Mouse (Mus musculus): Measurements from ENCODE around the gene Col20a1. TPM values are rescaled to one million over a fixed set of nuclear protein-coding genes. Genes with fewer than 3 reads are reported as not detected.
A peak's percentile ranks its signal among the peaks of the same experiment; 100 is the strongest.

Gene Col20a1
- total and polyA plus RNA-seq, 2 experiments from 2014 or later, result 0.28 to 0.68 TPM

DNA sequence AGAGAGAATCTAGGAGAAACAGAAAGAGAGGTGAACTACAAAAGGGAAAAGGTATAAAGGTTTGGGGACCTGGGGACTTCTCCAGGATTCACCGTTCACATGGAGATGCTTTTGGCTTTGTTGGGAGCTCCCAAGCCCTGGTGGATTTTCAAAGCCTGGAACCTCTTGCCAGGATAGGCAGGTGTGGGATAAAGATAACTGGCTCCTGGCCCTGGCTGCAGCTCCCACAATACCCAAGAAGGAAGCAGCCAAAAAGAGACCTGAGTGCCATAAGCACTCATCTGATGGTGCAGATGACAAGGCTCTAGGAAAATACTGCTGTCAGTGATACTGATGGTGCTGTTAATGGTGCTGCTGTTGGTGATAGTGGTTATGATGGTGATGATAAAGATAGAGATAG, 65.8 kb downstream of the Col20a1 start:
- H3K4me3 ChIP-seq (ENCODE audit: low read length), result no peak overlapping the region
- H3K27ac ChIP-seq, result no peak overlapping the region
- 78% methylated on average over 1 of the region's 1 CpGs for WGBS
- H3K4me2 ChIP-seq (ENCODE audit: low read depth, low read length), result no peak overlapping the region
- no peak for DNase-seq (ENCODE audit: low spot score)
- no peak for TF ChIP-seq CTCF (IDR thresholded peaks at IDR 0.05; ENCODE audit: low read depth)
- no peaks in the 10 kb centered on the region for H3K9me3 ChIP-seq (ENCODE audit: low read length)
- no peaks in the 10 kb centered on the region for H3K4me1 ChIP-seq (ENCODE audit: insufficient read depth, low read length)
- H3K36me3 ChIP-seq (ENCODE audit: insufficient read depth, low read length), result no peaks in the 10 kb centered on the region
- H3K9ac ChIP-seq (replicated peaks; ENCODE audit: low read length), result no peak overlapping the region
- no peak for ATAC-seq
- H3K27me3 ChIP-seq (ENCODE audit: insufficient read depth, low read length), result no peaks in the 10 kb centered on the region

DNA sequence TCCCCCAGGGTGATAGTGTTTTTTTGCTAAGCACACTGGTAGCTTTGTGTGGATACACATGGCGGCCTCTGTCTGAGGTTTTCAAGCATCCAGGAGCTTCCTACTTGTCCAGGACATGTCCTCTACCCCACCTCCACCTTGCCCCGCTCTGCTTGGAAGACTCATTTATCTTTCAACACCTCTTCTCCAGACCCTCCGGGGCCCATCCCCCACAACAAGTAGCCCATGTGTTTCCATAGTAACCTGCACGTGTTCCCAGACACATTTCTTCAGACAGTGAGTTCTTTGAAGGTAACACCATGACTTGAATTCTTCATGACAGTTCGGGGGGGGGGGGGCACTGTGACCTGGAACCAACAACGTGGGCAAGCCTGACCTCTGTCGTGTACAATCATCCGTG, 71.0 kb downstream of the Col20a1 start:
- Histone ChIP-seq H3K4me2 (ENCODE audit: low read depth, low read length) (no peak overlapping the region), H3K4me3 (ENCODE audit: low read length) (no peak overlapping the region), H3K27ac (no peak overlapping the region), H3K36me3 (ENCODE audit: insufficient read depth, low read length) (no peaks in the 10 kb centered on the region), H3K4me1 (ENCODE audit: insufficient read depth, low read length) (no peaks in the 10 kb centered on the region), H3K9ac (replicated peaks; ENCODE audit: low read length) (no peak overlapping the region), H3K27me3 (ENCODE audit: insufficient read depth, low read length) (no peaks in the 10 kb centered on the region), H3K9me3 (ENCODE audit: low read length) (no peaks in the 10 kb centered on the region)
- DNase-seq (ENCODE audit: low spot score), result peak; percentile 65
- peak; percentile 68 for ATAC-seq
- TF ChIP-seq CTCF (IDR thresholded peaks at IDR 0.05; ENCODE audit: low read depth), result no peak
- 33% methylated on average over 8 of the region's 8 CpGs for WGBS

DNA sequence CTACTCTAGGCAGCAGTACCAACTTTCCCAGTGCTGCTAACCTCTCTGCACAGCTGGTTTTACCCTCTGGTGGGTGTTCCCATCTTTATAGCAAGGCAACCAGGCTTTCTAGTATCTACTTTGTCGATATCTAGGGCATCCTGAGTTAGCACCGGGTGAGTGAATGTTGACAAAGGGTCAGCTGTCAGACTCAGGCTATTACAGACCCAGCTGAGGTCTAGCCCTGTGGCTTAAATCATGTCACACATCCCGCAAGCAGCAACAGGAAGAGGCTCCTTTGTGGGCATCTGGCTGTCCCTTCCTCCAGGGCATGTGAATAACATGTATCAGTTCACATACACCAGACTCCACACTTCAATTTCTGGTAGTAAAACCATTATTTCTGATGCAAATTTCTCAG, 71.9 kb downstream of the Col20a1 start:
- Histone ChIP-seq H3K4me3 (ENCODE audit: low read length) (no peak overlapping the region), H3K27ac (no peak overlapping the region), H3K4me1 (ENCODE audit: insufficient read depth, low read length) (no peaks in the 10 kb centered on the region), H3K36me3 (ENCODE audit: insufficient read depth, low read length) (no peaks in the 10 kb centered on the region), H3K9ac (replicated peaks; ENCODE audit: low read length) (no peak overlapping the region), H3K9me3 (ENCODE audit: low read length) (no peaks in the 10 kb centered on the region), H3K27me3 (ENCODE audit: insufficient read depth, low read length) (no peaks in the 10 kb centered on the region), H3K4me2 (ENCODE audit: low read depth, low read length) (no peak overlapping the region)
- ATAC-seq (no peak), DNase-seq (ENCODE audit: low spot score) (no peak)
- 39% methylated on average over 3 of the region's 3 CpGs for WGBS
- TF ChIP-seq CTCF (IDR thresholded peaks at IDR 0.05; ENCODE audit: low read depth), result no peak

DNA sequence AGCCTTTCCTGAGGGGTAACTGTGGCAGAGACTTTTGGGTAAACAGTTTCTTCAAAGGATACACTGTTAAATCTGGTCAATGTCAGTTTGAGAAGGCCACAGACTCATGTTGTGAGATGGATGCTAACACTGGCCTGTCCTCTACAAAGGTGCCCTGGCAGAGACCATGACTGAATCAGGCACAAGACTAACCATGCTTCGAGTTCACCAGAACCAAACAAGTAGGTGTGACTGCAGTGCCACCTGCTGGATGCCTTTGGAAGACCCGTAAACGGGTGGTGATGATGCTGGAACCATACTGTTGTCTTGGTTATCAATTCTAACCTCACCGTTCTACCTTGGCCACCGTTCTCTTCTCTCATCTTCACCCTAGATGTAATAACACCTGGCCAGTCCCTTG, 73.8 kb downstream of the Col20a1 start:
- no peaks in the 10 kb centered on the region for H3K9me3 ChIP-seq (ENCODE audit: low read length)
- no peak overlapping the region for H3K9ac ChIP-seq (replicated peaks; ENCODE audit: low read length)
- no peak overlapping the region for H3K27ac ChIP-seq
- 15% methylated on average over 5 of the region's 5 CpGs for WGBS
- ATAC-seq (peak; percentile 79), DNase-seq (ENCODE audit: low spot score) (peak; percentile 93)
- TF ChIP-seq CTCF (IDR thresholded peaks at IDR 0.05; ENCODE audit: low read depth), result peak; percentile 98
- H3K4me3 ChIP-seq (ENCODE audit: low read length), result no peak overlapping the region
- no peaks in the 10 kb centered on the region for H3K27me3 ChIP-seq (ENCODE audit: insufficient read depth, low read length)
- no peaks in the 10 kb centered on the region for H3K4me1 ChIP-seq (ENCODE audit: insufficient read depth, low read length)
- no peak overlapping the region for H3K4me2 ChIP-seq (ENCODE audit: low read depth, low read length)
- H3K36me3 ChIP-seq (ENCODE audit: insufficient read depth, low read length), result no peaks in the 10 kb centered on the region

DNA sequence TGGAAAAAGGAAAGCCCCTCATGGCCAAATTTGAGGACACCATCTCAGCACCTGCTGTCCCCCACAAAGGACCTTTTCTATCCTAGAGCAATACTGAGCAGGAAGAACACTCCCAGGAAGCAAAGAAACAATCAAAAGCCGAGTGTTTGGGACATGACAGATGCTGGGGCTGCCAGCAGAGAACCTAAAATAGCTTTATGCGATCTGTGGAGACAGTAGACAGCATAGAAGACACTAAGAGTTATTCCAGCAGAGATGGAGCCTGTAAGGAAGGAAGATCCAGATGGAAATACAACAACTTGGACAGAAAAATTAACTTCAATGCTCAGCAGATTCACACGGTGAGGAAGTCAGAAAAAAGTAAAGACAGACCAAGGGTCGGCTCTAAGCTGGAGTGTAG, 79.5 kb downstream of the Col20a1 start:
- no peak for DNase-seq (ENCODE audit: low spot score)
- Histone ChIP-seq H3K4me1 (ENCODE audit: insufficient read depth, low read length) (no peaks in the 10 kb centered on the region), H3K4me3 (ENCODE audit: low read length) (no peak overlapping the region), H3K27ac (no peak overlapping the region), H3K4me2 (ENCODE audit: low read depth, low read length) (no peak overlapping the region), H3K9me3 (ENCODE audit: low read length) (no peaks in the 10 kb centered on the region), H3K36me3 (ENCODE audit: insufficient read depth, low read length) (no peaks in the 10 kb centered on the region), H3K27me3 (ENCODE audit: insufficient read depth, low read length) (no peaks in the 10 kb centered on the region), H3K9ac (replicated peaks; ENCODE audit: low read length) (no peak overlapping the region)
- 57% methylated on average over 4 of the region's 4 CpGs for WGBS
- TF ChIP-seq CTCF (IDR thresholded peaks at IDR 0.05; ENCODE audit: low read depth), result no peak
- no peak for ATAC-seq

Other genes starting within 250 kb of the Col20a1 start
- 0.72 and 0.73 TPM in 2 replicates for gene Bhlhe23, start 209.6 kb upstream of the Col20a1 start, total RNA-seq (2014; rRNA removed)
- 0.23 and 0.49 TPM in 2 replicates for gene Bhlhe23, start 209.6 kb upstream of the Col20a1 start, polyA plus RNA-seq (2015; fragmentation: Nextera tagmentation; extraction: Ambion mirVana)
- gene Ythdf1, start 65.6 kb upstream of the Col20a1 start, total RNA-seq (2014; rRNA removed), result 32.9 and 51.8 TPM in 2 replicates
- gene Ythdf1, start 65.6 kb upstream of the Col20a1 start, polyA plus RNA-seq (2015; fragmentation: Nextera tagmentation; extraction: Ambion mirVana), result 49.8 and 52.9 TPM in 2 replicates
- gene Birc7, start 57.5 kb upstream of the Col20a1 start, total RNA-seq (2014; rRNA removed), result 0.29 TPM in 1 of 2 replicates, not detected in the other
- 0.40 TPM in 2 replicates for gene Birc7, start 57.5 kb upstream of the Col20a1 start, polyA plus RNA-seq (2015; fragmentation: Nextera tagmentation; extraction: Ambion mirVana)
- gene Nkain4, start 31.8 kb upstream of the Col20a1 start, total RNA-seq (2014; rRNA removed), result 56.6 and 76.0 TPM in 2 replicates
- gene Nkain4, start 31.8 kb upstream of the Col20a1 start, polyA plus RNA-seq (2015; fragmentation: Nextera tagmentation; extraction: Ambion mirVana), result 118 and 133 TPM in 2 replicates
- 94.8 and 112 TPM in 2 replicates for gene Arfgap1, start 19.3 kb upstream of the Col20a1 start, total RNA-seq (2014; rRNA removed)
- gene Arfgap1, start 19.3 kb upstream of the Col20a1 start, polyA plus RNA-seq (2015; fragmentation: Nextera tagmentation; extraction: Ambion mirVana), result 107 and 110 TPM in 2 replicates
- 50.5 and 52.7 TPM in 2 replicates for gene Chrna4, start 57.0 kb downstream of the Col20a1 start, total RNA-seq (2014; rRNA removed)
- gene Chrna4, start 57.0 kb downstream of the Col20a1 start, polyA plus RNA-seq (2015; fragmentation: Nextera tagmentation; extraction: Ambion mirVana), result 35.2 and 41.4 TPM in 2 replicates
- 128 and 142 TPM in 2 replicates for gene Kcnq2, start 148.8 kb downstream of the Col20a1 start, total RNA-seq (2014; rRNA removed)
- gene Kcnq2, start 148.8 kb downstream of the Col20a1 start, polyA plus RNA-seq (2015; fragmentation: Nextera tagmentation; extraction: Ambion mirVana), result 32.3 and 34.6 TPM in 2 replicates
- gene Eef1a2, start 170.5 kb downstream of the Col20a1 start, total RNA-seq (2014; rRNA removed), result 304 and 351 TPM in 2 replicates
- 24.7 and 26.7 TPM in 2 replicates for gene Eef1a2, start 170.5 kb downstream of the Col20a1 start, polyA plus RNA-seq (2015; fragmentation: Nextera tagmentation; extraction: Ambion mirVana)
- gene Ppdpf, start 200.7 kb downstream of the Col20a1 start, total RNA-seq (2014; rRNA removed), result 300 and 340 TPM in 2 replicates
- gene Ppdpf, start 200.7 kb downstream of the Col20a1 start, polyA plus RNA-seq (2015; fragmentation: Nextera tagmentation; extraction: Ambion mirVana), result 329 and 347 TPM in 2 replicates
- gene Ptk6, start 216.3 kb downstream of the Col20a1 start, total RNA-seq (2014; rRNA removed), result not detected in 2 replicates
- gene Ptk6, start 216.3 kb downstream of the Col20a1 start, polyA plus RNA-seq (2015; fragmentation: Nextera tagmentation; extraction: Ambion mirVana), result not detected in 2 replicates
- 0.07 and 0.47 TPM in 2 replicates for gene Srms, start 226.7 kb downstream of the Col20a1 start, total RNA-seq (2014; rRNA removed)
- 0.09 and 0.18 TPM in 2 replicates for gene Srms, start 226.7 kb downstream of the Col20a1 start, polyA plus RNA-seq (2015; fragmentation: Nextera tagmentation; extraction: Ambion mirVana)
- gene Fndc11, start 233.5 kb downstream of the Col20a1 start, total RNA-seq (2014; rRNA removed), result 2.2 and 2.8 TPM in 2 replicates
- gene Fndc11, start 233.5 kb downstream of the Col20a1 start, polyA plus RNA-seq (2015; fragmentation: Nextera tagmentation; extraction: Ambion mirVana), result 0.25 and 0.52 TPM in 2 replicates